27 mouse cellular contexts compared by ENCODE assay signal in genomic region chrX:129709656-129710055, GRCm38 (mm10). TPM values are rescaled to one million over a fixed set of nuclear protein-coding genes. Genes with fewer than 3 reads are reported as not detected.
DNase-seq lines count a peak whose midpoint lies in the region; ATAC-seq lines count a peak whose summit lies in the region.
"Had no signal": no experiment of that assay in that cellular context is flagged by ENCODE, and none has a peak within 500 bp of the region (broad histone marks: within the 10 kb centered on the region; RNA-seq: fewer than 3 reads in every experiment).

No protein-coding gene starts in this region.

- DNase-seq in adrenal gland, adult (ENCODE audit: inconsistent age in 2 of 2, low spot score in 1 of 2) = peak; percentile 21 to 60
- DNase-seq in adrenal gland, adult 8-10 months = no peak
- peak; percentile 10 to 12 for DNase-seq in kidney, adult 8-10 months
- peak; percentile 49 for DNase-seq in retina, postnatal 1 day
- DNase-seq in layer of hippocampus, postnatal 10 days (ENCODE audit: low spot score in 2 of 2) = no peak
- DNase-seq: cerebellum, adult 11 months; cerebellum, adult 9-10 months; cerebellum, postnatal 36 days; gastrocnemius, postnatal 25 days; heart, adult 11 months; right cerebral cortex, adult 18-20 months; spleen, adult 18-20 months; thymus, postnatal 14 days had no signal

- H3K4me1 ChIP-seq in kidney, embryonic 14.5 days (ENCODE audit: control insufficient read depth, insufficient read depth, low read length) = no peaks in the 10 kb centered on the region
- no peaks in the 10 kb centered on the region for H3K4me1 ChIP-seq in kidney, embryonic 16.5 days (ENCODE audit: insufficient read depth, low read length)
- H3K4me1 ChIP-seq: heart, embryonic 10.5 days; heart, embryonic 15.5 days; hindbrain, embryonic 12.5 days; lung, embryonic 15.5 days; midbrain, embryonic 10.5 days; midbrain, embryonic 15.5 days; neural tube, embryonic 15.5 days had no signal

- H3K4me3 ChIP-seq in kidney, embryonic 14.5 days (ENCODE audit: low read length) = no peak overlapping the region
- H3K4me3 ChIP-seq in kidney, embryonic 16.5 days (ENCODE audit: low read length) = no peak overlapping the region
- H3K4me3 ChIP-seq: heart, embryonic 10.5 days; heart, embryonic 15.5 days; hindbrain, embryonic 12.5 days; lung, embryonic 15.5 days; midbrain, embryonic 10.5 days; midbrain, embryonic 15.5 days; neural tube, embryonic 15.5 days had no signal

- no peak overlapping the region for H3K9ac ChIP-seq in kidney, embryonic 14.5 days (ENCODE audit: low read depth, low read length)
- H3K9ac ChIP-seq in kidney, embryonic 16.5 days (replicated peaks; ENCODE audit: low read length) = no peak overlapping the region
- H3K9ac ChIP-seq: heart, embryonic 15.5 days; hindbrain, embryonic 12.5 days; lung, embryonic 15.5 days; midbrain, embryonic 15.5 days; neural tube, embryonic 15.5 days had no signal

- no peak for ATAC-seq in kidney, embryonic 14.5 days (ENCODE audit: low FRiP score, low TSS enrichment)
- ATAC-seq in kidney, embryonic 16.5 days (ENCODE audit: low FRiP score, low TSS enrichment) = peak; percentile 39; the same call in 1 of the 2 replicates
- ATAC-seq: forebrain, embryonic 14.5 days; hindbrain, postnatal 0 days; intestine, embryonic 16.5 days; midbrain, embryonic 15.5 days had no signal

- no peaks in the 10 kb centered on the region for H3K9me3 ChIP-seq in kidney, embryonic 14.5 days (ENCODE audit: control insufficient read depth, low read length)
- H3K9me3 ChIP-seq in kidney, embryonic 16.5 days (ENCODE audit: low read length) = no peaks in the 10 kb centered on the region
- H3K9me3 ChIP-seq: heart, embryonic 10.5 days; heart, embryonic 15.5 days; hindbrain, embryonic 12.5 days; lung, embryonic 15.5 days; midbrain, embryonic 10.5 days; midbrain, embryonic 15.5 days; neural tube, embryonic 15.5 days had no signal

- no peaks in the 10 kb centered on the region for H3K36me3 ChIP-seq in kidney, embryonic 14.5 days (ENCODE audit: control insufficient read depth, insufficient read depth, low read length)
- no peaks in the 10 kb centered on the region for H3K36me3 ChIP-seq in kidney, embryonic 16.5 days (ENCODE audit: insufficient read depth, low read length)
- H3K36me3 ChIP-seq: heart, embryonic 10.5 days; heart, embryonic 15.5 days; hindbrain, embryonic 12.5 days; lung, embryonic 15.5 days; midbrain, embryonic 10.5 days; midbrain, embryonic 15.5 days; neural tube, embryonic 15.5 days had no signal

- H3K4me2 ChIP-seq in kidney, embryonic 14.5 days (replicated peaks; ENCODE audit: low read depth, low read length) = no peak overlapping the region
- no peak overlapping the region for H3K4me2 ChIP-seq in kidney, embryonic 16.5 days (replicated peaks; ENCODE audit: low read depth, low read length)
- H3K4me2 ChIP-seq: heart, embryonic 15.5 days; hindbrain, embryonic 12.5 days; liver, embryonic 11.5 days; lung, embryonic 15.5 days; midbrain, embryonic 15.5 days; neural tube, embryonic 15.5 days had no signal

- H3K27me3 ChIP-seq in kidney, embryonic 14.5 days (ENCODE audit: control insufficient read depth, insufficient read depth, low read length) = no peaks in the 10 kb centered on the region
- H3K27me3 ChIP-seq in kidney, embryonic 16.5 days (ENCODE audit: insufficient read depth, low read length) = no peaks in the 10 kb centered on the region
- H3K27me3 ChIP-seq: CH12.LX; heart, embryonic 15.5 days; hindbrain, embryonic 12.5 days; lung, embryonic 15.5 days; midbrain, embryonic 15.5 days; neural tube, embryonic 15.5 days had no signal

- 76% methylated on average over 2 of the region's 2 CpGs for WGBS in kidney, embryonic 14.5 days
- WGBS in kidney, embryonic 16.5 days = 51% methylated on average over 2 of the region's 2 CpGs

- no peak overlapping the region for H3K27ac ChIP-seq in kidney, embryonic 14.5 days (ENCODE audit: low read depth, low read length)
- no peak overlapping the region for H3K27ac ChIP-seq in kidney, embryonic 16.5 days (ENCODE audit: low read length)
- H3K27ac ChIP-seq: heart, embryonic 10.5 days; heart, embryonic 15.5 days; hindbrain, embryonic 12.5 days; hindbrain, postnatal 0 days; lung, embryonic 15.5 days; midbrain, embryonic 10.5 days; midbrain, embryonic 15.5 days; neural tube, embryonic 15.5 days had no signal

RNA-seq across cellular contexts. Expression of gene Diaph2, which starts 39.9 kb away (rescaled TPM):
- total RNA-seq in adrenal gland, adult 8-10 months (2022) = 10 to 100 TPM; 20.7 to 39.9 (median 28.8) TPM
- polyA plus RNA-seq in kidney, embryonic 14.5 days (2014; fragmentation: Nextera tagmentation; extraction: Ambion mirVana) = 4.8 and 7.2 TPM in 2 replicates
- polyA plus RNA-seq in kidney, embryonic 16.5 days (2015; fragmentation: Nextera tagmentation; extraction: Ambion mirVana) = 4.4 and 5.2 TPM in 2 replicates
- total RNA-seq in layer of hippocampus, postnatal 10 days (2021) = 10 to 100 TPM; 14.1 to 17.4 TPM
- total RNA-seq: CH12.LX had no signal

Comparison
In these comparisons a context has a peak if more than half of its experiments do, and no peak if none do; other contexts are left out.
1. DNase-seq: peak in adrenal gland, adult (2 of 2), kidney, adult 8-10 months (2 of 2) and retina, postnatal 1 day (single experiment); none in adrenal gland, adult 8-10 months (single experiment) and layer of hippocampus, postnatal 10 days (0 of 2).